Mouse (Mus musculus) bone marrow macrophage, adult 2 months (primary cell): ENCODE results near the gene Esrp2. TPM values are rescaled to one million over a fixed set of nuclear protein-coding genes. Genes with fewer than 3 reads are reported as not detected.
A peak's percentile ranks its signal among the peaks of the same experiment; 100 is the strongest.

Experiments used
- H3K27ac ChIP-seq: 2 replicates; pipeline ENCODE4 v1.5.1; 2012; ENCODE audit warnings: low read depth, low read length; ENCODE audit not compliant: insufficient read depth
- H3K4me1 ChIP-seq: 2 replicates; pipeline ENCODE4 v1.6.1; 2012; ENCODE audit warnings: low read length; ENCODE audit not compliant: control insufficient read depth, insufficient read depth
- H3K4me3 ChIP-seq: 2 replicates; pipeline ENCODE4 v1.5.1; 2012; ENCODE audit warnings: mild to moderate bottlenecking, low read length, moderate library complexity; ENCODE audit not compliant: insufficient read depth
- CTCF ChIP-seq: IDR thresholded peaks from 2 replicates; pipeline ENCODE4 v1.5.1; 2012; ENCODE audit warnings: low read depth, mild to moderate bottlenecking, low read length, moderate library complexity
- POLR2A ChIP-seq: IDR thresholded peaks from 2 replicates; pipeline ENCODE4 v1.6.1; 2012; ENCODE audit warnings: mild to moderate bottlenecking, low read depth, low read length, borderline replicate concordance
- polyA plus RNA-seq: library from polyadenylated mRNA; stranded (reverse); fragments of >200 nt; gene quantifications from 2 replicates; pipeline ENCODE4 v1.2.4, GENCODE M21; 2012; ENCODE audit not compliant: missing spikeins, insufficient read depth, insufficient read length

Gene Esrp2
- not detected in 2 replicates for polyA plus RNA-seq

GRCm38 (mm10) chr8:106136156-106137130 is at the start of gene Esrp2:
TSS of gene Esrp2 (minus strand) at chr8:106136974.
- H3K4me1 ChIP-seq: peaks cover 6% of the 10 kb centered on the region
- peak within 1 kb of the TSS; percentile 66 for H3K4me3 ChIP-seq
- TF ChIP-seq CTCF (no peak), POLR2A (no peak)
- no peak within 1 kb of the TSS for H3K27ac ChIP-seq

- H3K4me3 ChIP-seq: no peak overlapping the region
- TF ChIP-seq POLR2A: no peak
- TF ChIP-seq CTCF: no peak
- no peaks in the 10 kb centered on the region for H3K4me1 ChIP-seq
- H3K27ac ChIP-seq: no peak overlapping the region
Observed at GRCm38 (mm10) chr8:106186394-106186793, 49.6 kb upstream of the Esrp2 start.

- no peak overlapping the region for H3K27ac ChIP-seq
- H3K4me3 ChIP-seq: no peak overlapping the region
- TF ChIP-seq CTCF (no peak), POLR2A (no peak)
- no peaks in the 10 kb centered on the region for H3K4me1 ChIP-seq
Observed at GRCm38 (mm10) chr8:106185628-106186270, 49.0 kb upstream of the Esrp2 start.

GRCm38 (mm10) chr8:106178428-106178827 is 41.7 kb upstream of the Esrp2 start:
- TF ChIP-seq POLR2A (no peak), CTCF (no peak)
- Histone ChIP-seq H3K4me3 (no peak overlapping the region), H3K27ac (no peak overlapping the region)

GRCm38 (mm10) chr8:106177594-106177993 is 40.8 kb upstream of the Esrp2 start:
- Histone ChIP-seq H3K4me1 (peaks cover 2% of the 10 kb centered on the region), H3K27ac (no peak overlapping the region), H3K4me3 (no peak overlapping the region)
- no peak for TF ChIP-seq POLR2A
- TF ChIP-seq CTCF: no peak

More at GRCm38 (mm10) chr8:106178428-106178827, 41.7 kb upstream of the Esrp2 start:
- H3K4me1 ChIP-seq: no peaks in the 10 kb centered on the region; the same call in none of the 2 replicates

- H3K27ac ChIP-seq: no peak overlapping the region
- H3K4me3 ChIP-seq: no peak overlapping the region
- TF ChIP-seq CTCF (no peak), POLR2A (no peak)
Observed at GRCm38 (mm10) chr8:106176891-106177290, 40.1 kb upstream of the Esrp2 start.

GRCm38 (mm10) chr8:106173566-106173965 is 36.8 kb upstream of the Esrp2 start:
- H3K27ac ChIP-seq: no peak overlapping the region
- no peak overlapping the region for H3K4me3 ChIP-seq
- TF ChIP-seq CTCF (no peak), POLR2A (no peak)
- peaks cover 4% of the 10 kb centered on the region for H3K4me1 ChIP-seq

More at GRCm38 (mm10) chr8:106176891-106177290, 40.1 kb upstream of the Esrp2 start:
- H3K4me1 ChIP-seq: peaks cover 2% of the 10 kb centered on the region

- peaks cover 13% of the 10 kb centered on the region for H3K4me1 ChIP-seq
- no peak overlapping the region for H3K27ac ChIP-seq
- peak overlapping the region; percentile 79 for H3K4me3 ChIP-seq
- TF ChIP-seq POLR2A (no peak), CTCF (no peak)
Observed at GRCm38 (mm10) chr8:106169934-106170480, 33.2 kb upstream of the Esrp2 start.

- peaks cover 16% of the 10 kb centered on the region for H3K4me1 ChIP-seq
- TF ChIP-seq CTCF (no peak), POLR2A (no peak)
- peak overlapping the region; percentile 79 for H3K4me3 ChIP-seq
- peak overlapping the region; percentile 38 for H3K27ac ChIP-seq
Observed at GRCm38 (mm10) chr8:106169017-106169933, 32.5 kb upstream of the Esrp2 start.
